In the genomic region with DNA sequence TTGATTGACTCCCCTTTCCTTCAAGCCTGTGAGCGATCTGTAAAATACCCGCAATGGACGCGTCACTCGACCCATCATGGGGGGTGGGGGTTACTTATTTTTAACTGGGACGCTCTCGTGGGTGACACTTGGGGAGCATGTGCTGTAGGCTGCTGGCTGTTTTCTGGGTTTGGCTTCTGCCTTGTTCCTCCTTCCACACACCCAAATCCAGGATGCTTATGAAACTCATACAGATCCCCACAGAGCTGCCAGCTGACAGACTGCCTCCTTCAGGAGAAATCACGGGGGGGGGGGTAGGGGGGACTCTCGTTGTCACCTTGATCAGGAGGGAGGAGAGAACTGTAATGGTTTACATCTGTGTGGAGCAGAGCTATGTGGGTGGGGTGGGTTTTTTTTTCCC, we compare ENCODE assay signal across 13 mouse cellular contexts.
DNase-seq lines count a peak whose midpoint lies in the region; ATAC-seq and TF ChIP-seq lines count a peak whose summit lies in the region.
"Had no signal": no experiment of that assay in that cellular context is flagged by ENCODE, and none has a peak within 500 bp of the region (broad histone marks: within the 10 kb centered on the region; RNA-seq: fewer than 3 reads in every experiment).

No protein-coding gene starts in this region.

- TF ChIP-seq POLR2A in thymus, adult 2 months (IDR thresholded peaks at IDR 0.05; ENCODE audit: control insufficient read depth, extremely low read depth, insufficient read depth, low read length, poor library complexity): no peak

- H3K36me3 ChIP-seq in forebrain, embryonic 12.5 days (replicated peaks): no peaks in the 10 kb centered on the region
- no peaks in the 10 kb centered on the region for H3K36me3 ChIP-seq in forebrain, postnatal 0 days (ENCODE audit: insufficient read depth)
- H3K36me3 ChIP-seq in limb, embryonic 10.5 days: peaks cover 10% of the 10 kb centered on the region
- H3K36me3 ChIP-seq in neural tube, embryonic 13.5 days: 0 out of 2 replicates have a peak, but pooled peaks cover 3% of the 10 kb centered on the region
- H3K36me3 ChIP-seq in thymus, adult 2 months (ENCODE audit: control insufficient read depth, insufficient read depth, low read length): no peaks in the 10 kb centered on the region
- H3K36me3 ChIP-seq: embryonic facial prominence, embryonic 15.5 days; heart, embryonic 15.5 days; liver, embryonic 13.5 days had no signal

- no peaks in the 10 kb centered on the region for H3K9me3 ChIP-seq in forebrain, embryonic 12.5 days
- no peaks in the 10 kb centered on the region for H3K9me3 ChIP-seq in forebrain, postnatal 0 days (ENCODE audit: low read length)
- H3K9me3 ChIP-seq in limb, embryonic 10.5 days (replicated peaks): no peaks in the 10 kb centered on the region
- H3K9me3 ChIP-seq in neural tube, embryonic 13.5 days: no peaks in the 10 kb centered on the region
- H3K9me3 ChIP-seq: embryonic facial prominence, embryonic 15.5 days; heart, embryonic 15.5 days; liver, embryonic 13.5 days had no signal

- no peak for TF ChIP-seq CTCF in forebrain, postnatal 0 days (IDR thresholded peaks at IDR 0.05; ENCODE audit: low read depth)
- no peak for TF ChIP-seq CTCF in thymus, adult 2 months (IDR thresholded peaks at IDR 0.05; ENCODE audit: borderline replicate concordance, control insufficient read depth, extremely low read depth, insufficient read depth, low read length, poor library complexity)

- no peak overlapping the region for H3K4me2 ChIP-seq in forebrain, embryonic 12.5 days
- no peak overlapping the region for H3K4me2 ChIP-seq in forebrain, postnatal 0 days (ENCODE audit: low read depth)
- no peak overlapping the region for H3K4me2 ChIP-seq in neural tube, embryonic 13.5 days
- H3K4me2 ChIP-seq: embryonic facial prominence, embryonic 15.5 days; heart, embryonic 15.5 days; liver, embryonic 13.5 days had no signal

- no peak overlapping the region for H3K4me3 ChIP-seq in forebrain, embryonic 12.5 days (replicated peaks)
- H3K4me3 ChIP-seq in forebrain, postnatal 0 days (ENCODE audit: low read depth, low read length): no peak overlapping the region
- no peak overlapping the region for H3K4me3 ChIP-seq in limb, embryonic 10.5 days
- H3K4me3 ChIP-seq in neural tube, embryonic 13.5 days: no peak overlapping the region
- H3K4me3 ChIP-seq in thymus, adult 2 months (ENCODE audit: control insufficient read depth, insufficient read depth, low read length): no peak overlapping the region
- H3K4me3 ChIP-seq: embryonic facial prominence, embryonic 15.5 days; heart, embryonic 15.5 days; liver, embryonic 13.5 days had no signal

- H3K27ac ChIP-seq in forebrain, embryonic 12.5 days: peak overlapping the region; percentile 83
- H3K27ac ChIP-seq in forebrain, postnatal 0 days (ENCODE audit: low read depth, low read length): peak overlapping the region; percentile 74; the same call in 1 of the 2 replicates
- peak overlapping the region; percentile 2; the same call in 1 of the 2 replicates for H3K27ac ChIP-seq in limb, embryonic 10.5 days
- H3K27ac ChIP-seq in neural tube, embryonic 13.5 days (replicated peaks): peak overlapping the region; percentile 62
- H3K27ac ChIP-seq in thymus, adult 2 months (ENCODE audit: control insufficient read depth, insufficient read depth, low read length): no peak overlapping the region
- H3K27ac ChIP-seq: embryonic facial prominence, embryonic 15.5 days; heart, embryonic 15.5 days; liver, embryonic 13.5 days had no signal

- H3K4me1 ChIP-seq in forebrain, embryonic 12.5 days: peaks cover 63% of the 10 kb centered on the region
- H3K4me1 ChIP-seq in forebrain, postnatal 0 days (ENCODE audit: insufficient read depth): peaks cover 9% of the 10 kb centered on the region
- peaks cover 59% of the 10 kb centered on the region for H3K4me1 ChIP-seq in limb, embryonic 10.5 days
- H3K4me1 ChIP-seq in neural tube, embryonic 13.5 days (replicated peaks): peaks cover 65% of the 10 kb centered on the region
- peaks cover 46% of the 10 kb centered on the region for H3K4me1 ChIP-seq in thymus, adult 2 months (replicated peaks; ENCODE audit: control insufficient read depth, insufficient read depth, low read length)

- DNase-seq in forebrain, postnatal 0 days: no peak
- no peak for DNase-seq in limb, embryonic 10.5 days (ENCODE audit: low spot score)
- DNase-seq in thymus, adult 18-20 months: no peak
- no peak for DNase-seq in thymus, adult 2 months
- DNase-seq in thymus, postnatal 0 days (ENCODE audit: low spot score): no peak
- DNase-seq: adrenal gland, adult 8-10 months; cerebellum, adult 9-10 months; kidney, adult 9 months; liver, embryonic 13.5 days had no signal

- WGBS in forebrain, embryonic 12.5 days: 67% methylated on average over 9 of the region's 9 CpGs
- 45% methylated on average over 9 of the region's 9 CpGs for WGBS in forebrain, postnatal 0 days
- WGBS in limb, embryonic 10.5 days: 77% methylated on average over 9 of the region's 9 CpGs
- 72% methylated on average over 9 of the region's 9 CpGs for WGBS in neural tube, embryonic 13.5 days
- WGBS in thymus, adult 2 months: 86% methylated on average over 9 of the region's 9 CpGs

- no peak overlapping the region for H3K9ac ChIP-seq in forebrain, embryonic 12.5 days
- H3K9ac ChIP-seq in forebrain, postnatal 0 days: no peak overlapping the region
- H3K9ac ChIP-seq in neural tube, embryonic 13.5 days: 0 out of 2 replicates have a peak overlapping the region, but pooled peaks have one; percentile 22
- H3K9ac ChIP-seq: embryonic facial prominence, embryonic 15.5 days; heart, embryonic 15.5 days; liver, embryonic 13.5 days had no signal

- 0 out of 2 replicates have a peak, but pooled peaks have one; percentile 10 for ATAC-seq in forebrain, embryonic 12.5 days (ENCODE audit: low FRiP score)
- peak; percentile 47; the same call in 1 of the 2 replicates for ATAC-seq in forebrain, postnatal 0 days
- ATAC-seq in neural tube, embryonic 13.5 days (ENCODE audit: low read depth): no peak

- H3K27me3 ChIP-seq in forebrain, embryonic 12.5 days: peaks cover 4% of the 10 kb centered on the region; the same call in 1 of the 2 replicates
- H3K27me3 ChIP-seq in forebrain, postnatal 0 days (ENCODE audit: insufficient read depth, low read length): no peaks in the 10 kb centered on the region
- H3K27me3 ChIP-seq in limb, embryonic 10.5 days (ENCODE audit: low read depth, poor library complexity, severe bottlenecking): no peaks in the 10 kb centered on the region
- H3K27me3 ChIP-seq in neural tube, embryonic 13.5 days: 0 out of 2 replicates have a peak, but pooled peaks cover 3% of the 10 kb centered on the region
- H3K27me3 ChIP-seq in thymus, adult 2 months (ENCODE audit: control insufficient read depth, insufficient read depth, low read length): no peaks in the 10 kb centered on the region
- H3K27me3 ChIP-seq: embryonic facial prominence, embryonic 15.5 days; heart, embryonic 15.5 days; liver, embryonic 13.5 days had no signal
